Mouse (Mus musculus) small intestine, adult 2 months (tissue): ENCODE measurements around the gene Ypel4.

Experiments
- CTCF ChIP-seq: fragments of 200-500 bp; IDR thresholded peaks from 2 replicates; pipeline ENCODE4 v1.5.1; 2012; ENCODE audit warnings: low read depth, mild to moderate bottlenecking, control low read depth, inconsistent platforms, low read length, moderate library complexity, mixed read lengths; ENCODE audit not compliant: insufficient replicate concordance, insufficient read length; ENCODE audit errors: extremely low read depth
- POLR2A ChIP-seq: fragments of 200-500 bp; IDR thresholded peaks from 2 replicates; pipeline ENCODE4 v1.6.1; 2012; ENCODE audit warnings: low read depth, mild to moderate bottlenecking, control low read depth, inconsistent platforms, low read length, moderate library complexity

GRCm38 (mm10) chr2:84705295-84705694 lies 28.6 kb upstream of the Ypel4 start:
- TF ChIP-seq POLR2A (no peak), CTCF (no peak)
